In genomic region chr1:126868372-126868771, GRCm38 (mm10) we compare ENCODE assay signal across 30 mouse cellular contexts. TPM values are rescaled to one million over a fixed set of nuclear protein-coding genes. Genes with fewer than 3 reads are reported as not detected.
"Had no signal": no experiment of that assay in that cellular context is flagged by ENCODE, and none has a peak within 500 bp of the region (broad histone marks: within the 10 kb centered on the region; RNA-seq: fewer than 3 reads in every experiment).

No protein-coding gene starts in this region.

- H3K4me1 ChIP-seq: liver, embryonic 12.5 days; liver, embryonic 13.5 days; liver, embryonic 15.5 days; lung, embryonic 15.5 days; megakaryocyte, embryonic 14.5 days had no signal

- H3K4me3 ChIP-seq: left cerebral cortex, adult 2 months; limb, embryonic 12.5 days; liver, embryonic 12.5 days; liver, embryonic 13.5 days; liver, embryonic 15.5 days; lung, embryonic 15.5 days; megakaryocyte, embryonic 14.5 days; midbrain, embryonic 10.5 days; midbrain, embryonic 12.5 days; midbrain, embryonic 13.5 days; midbrain, embryonic 15.5 days; myocyte; neural tube, embryonic 12.5 days; neural tube, embryonic 13.5 days had no signal

- ATAC-seq: liver, embryonic 12.5 days; liver, postnatal 0 days; lung, postnatal 0 days; midbrain, embryonic 13.5 days; midbrain, embryonic 15.5 days; midbrain, embryonic 16.5 days had no signal

- H3K27me3 ChIP-seq: limb, embryonic 12.5 days; liver, embryonic 12.5 days; liver, embryonic 13.5 days; liver, embryonic 15.5 days; lung, embryonic 15.5 days; megakaryocyte, embryonic 14.5 days; midbrain, embryonic 12.5 days; midbrain, embryonic 13.5 days; midbrain, embryonic 15.5 days; neural tube, embryonic 12.5 days; neural tube, embryonic 13.5 days had no signal

- H3K4me2 ChIP-seq: limb, embryonic 12.5 days; liver, embryonic 11.5 days; liver, embryonic 12.5 days; liver, embryonic 13.5 days; liver, embryonic 15.5 days; lung, embryonic 14.5 days; lung, embryonic 15.5 days; midbrain, embryonic 11.5 days; midbrain, embryonic 12.5 days; midbrain, embryonic 13.5 days; midbrain, embryonic 15.5 days; neural tube, embryonic 12.5 days; neural tube, embryonic 13.5 days had no signal

- H3K9ac ChIP-seq: limb, embryonic 12.5 days; liver, embryonic 12.5 days; liver, embryonic 13.5 days; liver, embryonic 14.5 days; liver, embryonic 15.5 days; liver, postnatal 0 days; lung, embryonic 14.5 days; lung, embryonic 15.5 days; midbrain, embryonic 12.5 days; midbrain, embryonic 13.5 days; midbrain, embryonic 15.5 days; neural tube, embryonic 12.5 days; neural tube, embryonic 13.5 days had no signal

- H3K36me3 ChIP-seq: limb, embryonic 12.5 days; liver, embryonic 12.5 days; liver, embryonic 13.5 days; liver, embryonic 15.5 days; lung, embryonic 15.5 days; midbrain, embryonic 10.5 days; midbrain, embryonic 12.5 days; midbrain, embryonic 13.5 days; midbrain, embryonic 15.5 days; neural tube, embryonic 12.5 days; neural tube, embryonic 13.5 days had no signal

- H3K9me3 ChIP-seq: limb, embryonic 12.5 days; liver, embryonic 12.5 days; liver, embryonic 13.5 days; liver, embryonic 15.5 days; lung, embryonic 15.5 days; megakaryocyte, embryonic 14.5 days; midbrain, embryonic 10.5 days; midbrain, embryonic 12.5 days; midbrain, embryonic 13.5 days; midbrain, embryonic 15.5 days; neural tube, embryonic 12.5 days; neural tube, embryonic 13.5 days had no signal

- H3K27ac ChIP-seq: left cerebral cortex, adult 2 months; limb, embryonic 12.5 days; liver, embryonic 12.5 days; liver, embryonic 13.5 days; liver, embryonic 14.5 days; liver, embryonic 15.5 days; lung, embryonic 15.5 days; macrophage; midbrain, embryonic 10.5 days; midbrain, embryonic 12.5 days; midbrain, embryonic 13.5 days; midbrain, embryonic 15.5 days; neural tube, embryonic 12.5 days; neural tube, embryonic 13.5 days had no signal

- DNase-seq: left cerebral cortex, postnatal 4 days; liver; liver, embryonic 13.5 days; liver, postnatal 0 days; lung, adult 18-20 months; lung, adult 2 months; lung, embryonic 14.5 days; lung, postnatal 14 days; lung, postnatal 36 days; lung, postnatal 4 days; midbrain, embryonic 14.5 days had no signal

RNA-seq across cellular contexts. Expression of gene Nckap5, which starts 37.8 kb away (rescaled TPM):
- polyA plus RNA-seq: macrophage had no signal
